Mouse (Mus musculus) forebrain, embryonic 10.5 days (tissue): ENCODE results near the gene R3hdm1. TPM values are rescaled to one million over a fixed set of nuclear protein-coding genes. Genes with fewer than 3 reads are reported as not detected.
A peak's percentile ranks its signal among the peaks of the same experiment; 100 is the strongest.
"Not testable (repeated sequence)": the region's sequence is repeated elsewhere in the genome, so short reads cannot be mapped to it uniquely, and the experiment has no call there.

Experiments
- DNase-seq: peaks from one replicate; pipeline ENCODE4 v3.0.0-alpha.2; 2017; ENCODE audit warnings: low spot score; ENCODE audit errors: extremely low spot score
- H3K27ac ChIP-seq: fragments of 300-500 bp; sonication (generic); 2 replicates; pipeline ENCODE4 v1.5.1; 2016; ENCODE audit warnings: mild to moderate bottlenecking
- H3K27me3 ChIP-seq: fragments of 300-500 bp; sonication (generic); 2 replicates; pipeline ENCODE4 v1.6.1; 2016; ENCODE audit warnings: mild to moderate bottlenecking; ENCODE audit not compliant: poor library complexity, severe bottlenecking
- H3K36me3 ChIP-seq: fragments of 300-500 bp; sonication (generic); replicated peaks from 2 replicates; pipeline ENCODE4 v1.6.1; 2016; ENCODE audit warnings: mild to moderate bottlenecking, moderate library complexity
- H3K4me1 ChIP-seq: fragments of 300-500 bp; sonication (generic); 2 replicates; pipeline ENCODE4 v1.6.1; 2016
- H3K4me3 ChIP-seq: fragments of 300-500 bp; sonication (generic); 2 replicates; pipeline ENCODE4 v1.5.1; 2016; ENCODE audit warnings: mild to moderate bottlenecking, moderate library complexity
- H3K9me3 ChIP-seq: fragments of 300-500 bp; sonication (generic); 2 replicates; pipeline ENCODE4 v1.6.1; 2016; ENCODE audit warnings: mild to moderate bottlenecking, moderate library complexity
- WGBS: fragments of 180-500 bp; shearing (Covaris S2); methylation state at CpG from one replicate; pipeline ENCODE4 v1.1.7; 2016; 5-methylcytosine and 5-hydroxymethylcytosine counted together
- polyA plus RNA-seq: library from polyadenylated mRNA; unstranded; fragments of >200 nt; fragmentation: Nextera tagmentation; extraction: Ambion mirVana; gene quantifications from 2 replicates; pipeline ENCODE4 v1.2.1, GENCODE M21; 2016

The R3hdm1 gene
- polyA plus RNA-seq, 1 experiment from 2014 or later: 79.8 TPM

- peaks cover 4% of the 10 kb centered on the region; the same call in 1 of the 2 replicates for H3K4me1 ChIP-seq
- WGBS: 97% methylated on average over 1 of the region's 1 CpGs
- peaks cover 41% of the 10 kb centered on the region for H3K36me3 ChIP-seq
- no peaks in the 10 kb centered on the region for H3K9me3 ChIP-seq
- no peak for DNase-seq
- H3K27me3 ChIP-seq: no peaks in the 10 kb centered on the region
- no peak overlapping the region for H3K4me3 ChIP-seq
- no peak overlapping the region for H3K27ac ChIP-seq
Measured at GRCm38 (mm10) chr1:128078646-128079045, 24.5 kb upstream of the R3hdm1 start.

GRCm38 (mm10) chr1:128080936-128081696, 22.0 kb upstream of the R3hdm1 start:
- H3K36me3 ChIP-seq: peaks cover 43% of the 10 kb centered on the region
- 85% methylated on average over 5 of the region's 5 CpGs for WGBS
- H3K27me3 ChIP-seq: no peaks in the 10 kb centered on the region
- H3K9me3 ChIP-seq: no peaks in the 10 kb centered on the region
- no peak overlapping the region for H3K4me3 ChIP-seq
- H3K27ac ChIP-seq: no peak overlapping the region
- H3K4me1 ChIP-seq: peaks cover 4% of the 10 kb centered on the region; the same call in 1 of the 2 replicates
- DNase-seq: no peak

GRCm38 (mm10) chr1:128081873-128082272, 21.2 kb upstream of the R3hdm1 start:
- Histone ChIP-seq H3K9me3 (no peaks in the 10 kb centered on the region), H3K4me3 (no peak overlapping the region), H3K4me1 (peaks cover 4% of the 10 kb centered on the region; the same call in 1 of the 2 replicates), H3K27me3 (no peaks in the 10 kb centered on the region), H3K36me3 (peaks cover 51% of the 10 kb centered on the region), H3K27ac (no peak overlapping the region)
- DNase-seq: no peak
- WGBS: 93% methylated on average over 7 of the region's 7 CpGs

- 0 out of 2 replicates have a peak overlapping the region, but pooled peaks have one; percentile 25 for H3K27ac ChIP-seq
- peaks cover 56% of the 10 kb centered on the region for H3K36me3 ChIP-seq
- DNase-seq: no peak
- H3K27me3 ChIP-seq: no peaks in the 10 kb centered on the region
- no peak overlapping the region for H3K4me3 ChIP-seq
- WGBS: 92% methylated on average over 7 of the region's 7 CpGs
- no peaks in the 10 kb centered on the region for H3K9me3 ChIP-seq
- peaks cover 4% of the 10 kb centered on the region; the same call in 1 of the 2 replicates for H3K4me1 ChIP-seq
Measured at GRCm38 (mm10) chr1:128082800-128083199, 20.3 kb upstream of the R3hdm1 start.

- DNase-seq: no peak
- WGBS: 67% methylated on average over 1 of the region's 2 CpGs
- Histone ChIP-seq H3K27ac (no peak overlapping the region), H3K27me3 (no peaks in the 10 kb centered on the region), H3K36me3 (peaks cover 28% of the 10 kb centered on the region), H3K4me1 (peaks cover under 1% of the 10 kb centered on the region; the same call in 1 of the 2 replicates), H3K9me3 (no peaks in the 10 kb centered on the region), H3K4me3 (no peak overlapping the region)
Measured at GRCm38 (mm10) chr1:128094686-128095085, 8.4 kb upstream of the R3hdm1 start.

- H3K36me3 ChIP-seq: peaks cover 5% of the 10 kb centered on the region; the same call in 1 of the 2 replicates
- no peak for DNase-seq
- no peak overlapping the region for H3K27ac ChIP-seq
- 85% methylated on average over 1 of the region's 1 CpGs for WGBS
- H3K4me3 ChIP-seq: no peak overlapping the region
- H3K4me1 ChIP-seq: peaks cover 22% of the 10 kb centered on the region
- no peaks in the 10 kb centered on the region for H3K27me3 ChIP-seq
- H3K9me3 ChIP-seq: no peaks in the 10 kb centered on the region
Measured at GRCm38 (mm10) chr1:128098309-128098708, 4.8 kb upstream of the R3hdm1 start.

GRCm38 (mm10) chr1:128102251-128102640, 855 bp upstream of the R3hdm1 start:
- Histone ChIP-seq H3K36me3 (no peaks in the 10 kb centered on the region), H3K9me3 (no peaks in the 10 kb centered on the region), H3K27me3 (no peaks in the 10 kb centered on the region), H3K27ac (peak overlapping the region; percentile 95), H3K4me1 (peaks cover 39% of the 10 kb centered on the region), H3K4me3 (peak overlapping the region; percentile 93)
- under 1% methylated on average over 15 of the region's 15 CpGs for WGBS
- peak; percentile 60 for DNase-seq

- WGBS: under 1% methylated on average over 47 of the region's 47 CpGs
- peak overlapping the region; percentile 93 for H3K4me3 ChIP-seq
- H3K9me3 ChIP-seq: no peaks in the 10 kb centered on the region
- H3K36me3 ChIP-seq: no peaks in the 10 kb centered on the region
- peak overlapping the region; percentile 95 for H3K27ac ChIP-seq
- peaks cover 39% of the 10 kb centered on the region for H3K4me1 ChIP-seq
- DNase-seq: no peak
- no peaks in the 10 kb centered on the region for H3K27me3 ChIP-seq
Measured at GRCm38 (mm10) chr1:128103520-128104088, 503 bp downstream of the R3hdm1 start.

GRCm38 (mm10) chr1:128120913-128121627, 18.0 kb downstream of the R3hdm1 start:
- Histone ChIP-seq H3K9me3 (no peaks in the 10 kb centered on the region), H3K27me3 (no peaks in the 10 kb centered on the region), H3K27ac (no peak overlapping the region), H3K4me3 (no peak overlapping the region), H3K36me3 (0 out of 2 replicates have a peak, but pooled peaks cover 9% of the 10 kb centered on the region), H3K4me1 (no peaks in the 10 kb centered on the region)
- no peak for DNase-seq
- 95% methylated on average over 4 of the region's 4 CpGs for WGBS

- not testable (repeated sequence) for H3K9me3 ChIP-seq, H3K27me3 ChIP-seq, H3K4me1 ChIP-seq, H3K27ac ChIP-seq, DNase-seq, H3K36me3 ChIP-seq, H3K4me3 ChIP-seq
Measured at GRCm38 (mm10) chr1:128136222-128136621, 33.1 kb downstream of the R3hdm1 start.

- Histone ChIP-seq H3K27ac (no peak overlapping the region), H3K9me3 (no peaks in the 10 kb centered on the region), H3K36me3 (no peaks in the 10 kb centered on the region), H3K4me3 (no peak overlapping the region), H3K27me3 (no peaks in the 10 kb centered on the region), H3K4me1 (no peaks in the 10 kb centered on the region)
- DNase-seq: no peak
Measured at GRCm38 (mm10) chr1:128141039-128141438, 37.9 kb downstream of the R3hdm1 start.

GRCm38 (mm10) chr1:128141737-128142136, 38.6 kb downstream of the R3hdm1 start:
- no peaks in the 10 kb centered on the region for H3K36me3 ChIP-seq
- H3K27ac ChIP-seq: no peak overlapping the region
- no peaks in the 10 kb centered on the region for H3K4me1 ChIP-seq
- DNase-seq: no peak
- no peak overlapping the region for H3K4me3 ChIP-seq
- no peaks in the 10 kb centered on the region for H3K27me3 ChIP-seq
- no peaks in the 10 kb centered on the region for H3K9me3 ChIP-seq

GRCm38 (mm10) chr1:128166956-128167355, 63.9 kb downstream of the R3hdm1 start:
- DNase-seq: no peak
- WGBS: 93% methylated on average over 1 of the region's 1 CpGs
- no peak overlapping the region for H3K27ac ChIP-seq
- no peaks in the 10 kb centered on the region for H3K9me3 ChIP-seq
- no peaks in the 10 kb centered on the region for H3K4me1 ChIP-seq
- H3K4me3 ChIP-seq: no peak overlapping the region
- H3K27me3 ChIP-seq: no peaks in the 10 kb centered on the region
- peaks cover 9% of the 10 kb centered on the region; the same call in 1 of the 2 replicates for H3K36me3 ChIP-seq
